Mouse (Mus musculus) bone marrow macrophage, adult 2 months (primary cell): ENCODE measurements around the gene Dock2.

Experiments used
- CTCF ChIP-seq: IDR thresholded peaks from 2 replicates; pipeline ENCODE4 v1.5.1; 2012; ENCODE audit warnings: low read depth, mild to moderate bottlenecking, low read length, moderate library complexity
- POLR2A ChIP-seq: IDR thresholded peaks from 2 replicates; pipeline ENCODE4 v1.6.1; 2012; ENCODE audit warnings: mild to moderate bottlenecking, low read depth, low read length, borderline replicate concordance

DNA sequence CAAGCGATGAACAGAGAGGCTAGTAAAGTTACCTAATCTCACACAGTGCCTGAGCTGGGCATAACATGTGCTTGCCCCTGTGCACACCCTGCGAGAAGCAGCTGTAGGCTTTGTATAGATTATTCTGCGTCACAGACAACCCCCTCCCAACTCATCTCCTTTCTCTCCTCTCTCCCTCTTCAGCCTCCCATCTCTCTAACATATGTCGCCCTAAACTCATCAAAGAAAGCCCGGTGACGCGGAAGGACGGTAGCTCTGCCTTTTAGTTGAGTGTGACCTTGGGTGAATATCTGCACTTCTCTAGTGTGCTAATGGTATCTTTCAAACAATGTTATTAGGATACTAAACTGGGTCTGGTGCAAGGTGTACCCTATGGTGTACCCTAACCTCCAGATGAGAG, 13.7 kb downstream of the Dock2 start:
- TF ChIP-seq CTCF (no peak), POLR2A (no peak)
